8 mouse cellular contexts compared by ENCODE assay signal in genomic region chr10:80345122-80345521, GRCm38 (mm10). TPM values are rescaled to one million over a fixed set of nuclear protein-coding genes. Genes with fewer than 3 reads are reported as not detected.
DNase-seq lines count a peak whose midpoint lies in the region; ATAC-seq lines count a peak whose summit lies in the region.

No protein-coding gene starts in this region.

- no peak overlapping the region for H3K9ac ChIP-seq in forebrain, embryonic 11.5 days (ENCODE audit: low read length)
- peak overlapping the region; percentile 10; the same call in 1 of the 2 replicates for H3K9ac ChIP-seq in neural tube, embryonic 11.5 days (ENCODE audit: low read length)
- H3K9ac ChIP-seq in neural tube, embryonic 15.5 days (replicated peaks), result no peak overlapping the region
- H3K9ac ChIP-seq in limb, embryonic 11.5 days (ENCODE audit: low read length), result peak overlapping the region; percentile 7; the same call in 1 of the 2 replicates

- DNase-seq in forebrain, embryonic 10.5 days (ENCODE audit: extremely low spot score, low spot score), result no peak
- DNase-seq in forebrain, embryonic 11.5 days (ENCODE audit: low spot score), result no peak
- DNase-seq in neural tube, embryonic 11.5 days (ENCODE audit: low spot score), result no peak
- no peak for DNase-seq in limb, embryonic 11.5 days (ENCODE audit: low spot score)
- peak; percentile 49 for DNase-seq in naive thymus-derived CD4-positive, alpha-beta T cell, adult 2 months (ENCODE audit: low read depth)
- DNase-seq in layer of hippocampus, adult 9-11 months, result no peak
- no peak for DNase-seq in gastrocnemius, postnatal 36 days

- no peak for ATAC-seq in forebrain, embryonic 11.5 days (replicated peaks; ENCODE audit: low FRiP score)
- no peak for ATAC-seq in neural tube, embryonic 11.5 days (ENCODE audit: insufficient read depth, low FRiP score, low TSS enrichment)
- no peak for ATAC-seq in neural tube, embryonic 15.5 days (ENCODE audit: low FRiP score)
- ATAC-seq in limb, embryonic 11.5 days (ENCODE audit: insufficient number of reproducible peaks, low FRiP score, low TSS enrichment, low read depth), result no peak

- no peaks in the 10 kb centered on the region for H3K36me3 ChIP-seq in forebrain, embryonic 10.5 days (replicated peaks)
- H3K36me3 ChIP-seq in forebrain, embryonic 11.5 days (ENCODE audit: control insufficient read depth, insufficient read depth, low read length), result no peaks in the 10 kb centered on the region
- no peaks in the 10 kb centered on the region for H3K36me3 ChIP-seq in neural tube, embryonic 11.5 days (ENCODE audit: control insufficient read depth, insufficient read depth, low read length)
- no peaks in the 10 kb centered on the region for H3K36me3 ChIP-seq in neural tube, embryonic 15.5 days
- no peaks in the 10 kb centered on the region for H3K36me3 ChIP-seq in limb, embryonic 11.5 days (ENCODE audit: control insufficient read depth, insufficient read depth, low read length)

- under 1% methylated on average over 16 of the region's 16 CpGs for WGBS in forebrain, embryonic 10.5 days
- 4% methylated on average over 16 of the region's 16 CpGs for WGBS in forebrain, embryonic 11.5 days
- 2% methylated on average over 16 of the region's 16 CpGs for WGBS in neural tube, embryonic 11.5 days
- 1% methylated on average over 15 of the region's 16 CpGs for WGBS in neural tube, embryonic 15.5 days
- under 1% methylated on average over 16 of the region's 16 CpGs for WGBS in limb, embryonic 11.5 days

- peaks cover 77% of the 10 kb centered on the region for H3K4me1 ChIP-seq in forebrain, embryonic 10.5 days
- H3K4me1 ChIP-seq in forebrain, embryonic 11.5 days (replicated peaks; ENCODE audit: control insufficient read depth, insufficient read depth, low read length), result peaks cover 11% of the 10 kb centered on the region
- peaks cover 13% of the 10 kb centered on the region for H3K4me1 ChIP-seq in neural tube, embryonic 11.5 days (ENCODE audit: control insufficient read depth, insufficient read depth, low read length)
- H3K4me1 ChIP-seq in neural tube, embryonic 15.5 days, result peaks cover 36% of the 10 kb centered on the region
- H3K4me1 ChIP-seq in limb, embryonic 11.5 days (ENCODE audit: control insufficient read depth, insufficient read depth, low read length), result peaks cover 17% of the 10 kb centered on the region

- H3K27me3 ChIP-seq in forebrain, embryonic 10.5 days (ENCODE audit: poor library complexity, severe bottlenecking), result peaks cover 100% of the 10 kb centered on the region
- H3K27me3 ChIP-seq in forebrain, embryonic 11.5 days (ENCODE audit: control insufficient read depth, insufficient read depth, low read length), result peaks cover 96% of the 10 kb centered on the region
- H3K27me3 ChIP-seq in neural tube, embryonic 11.5 days (ENCODE audit: control insufficient read depth, insufficient read depth, low read length), result peaks cover 98% of the 10 kb centered on the region
- H3K27me3 ChIP-seq in neural tube, embryonic 15.5 days (replicated peaks), result peaks cover 97% of the 10 kb centered on the region
- peaks cover 98% of the 10 kb centered on the region for H3K27me3 ChIP-seq in limb, embryonic 11.5 days (ENCODE audit: control insufficient read depth, insufficient read depth, low read length)

- peak overlapping the region; percentile 9; the same call in 1 of the 2 replicates for H3K4me3 ChIP-seq in forebrain, embryonic 10.5 days
- H3K4me3 ChIP-seq in forebrain, embryonic 11.5 days (ENCODE audit: low read depth, low read length), result no peak overlapping the region; the same call in 1 of the 2 replicates
- no peak overlapping the region for H3K4me3 ChIP-seq in neural tube, embryonic 11.5 days (ENCODE audit: low read depth, low read length)
- no peak overlapping the region for H3K4me3 ChIP-seq in neural tube, embryonic 15.5 days (replicated peaks)
- H3K4me3 ChIP-seq in limb, embryonic 11.5 days (ENCODE audit: low read depth, low read length), result no peak overlapping the region

- 0 out of 2 replicates have a peak overlapping the region, but pooled peaks have one; percentile 45 for H3K27ac ChIP-seq in forebrain, embryonic 10.5 days
- no peak overlapping the region for H3K27ac ChIP-seq in forebrain, embryonic 11.5 days (ENCODE audit: low read depth, low read length)
- no peak overlapping the region for H3K27ac ChIP-seq in neural tube, embryonic 11.5 days (ENCODE audit: low read depth, low read length)
- no peak overlapping the region for H3K27ac ChIP-seq in neural tube, embryonic 15.5 days (replicated peaks)
- H3K27ac ChIP-seq in limb, embryonic 11.5 days (replicated peaks; ENCODE audit: low read depth, low read length), result no peak overlapping the region

- intact Hi-C loops in gastrocnemius, postnatal 36 days (cut with DNase I), result no loop called here

- no peak overlapping the region for H3K4me2 ChIP-seq in forebrain, embryonic 11.5 days (ENCODE audit: low read depth, low read length, severe bottlenecking)
- H3K4me2 ChIP-seq in neural tube, embryonic 11.5 days (ENCODE audit: low read depth), result no peak overlapping the region
- no peak overlapping the region for H3K4me2 ChIP-seq in neural tube, embryonic 15.5 days
- H3K4me2 ChIP-seq in limb, embryonic 11.5 days (ENCODE audit: low read depth, severe bottlenecking), result no peak overlapping the region

- no peaks in the 10 kb centered on the region for H3K9me3 ChIP-seq in forebrain, embryonic 10.5 days
- no peaks in the 10 kb centered on the region for H3K9me3 ChIP-seq in forebrain, embryonic 11.5 days (ENCODE audit: control insufficient read depth, low read length)
- H3K9me3 ChIP-seq in neural tube, embryonic 11.5 days (ENCODE audit: control insufficient read depth, low read length), result no peaks in the 10 kb centered on the region
- H3K9me3 ChIP-seq in neural tube, embryonic 15.5 days (replicated peaks), result no peaks in the 10 kb centered on the region
- no peaks in the 10 kb centered on the region for H3K9me3 ChIP-seq in limb, embryonic 11.5 days (ENCODE audit: control insufficient read depth, low read length)

RNA-seq across cellular contexts. Expression of gene Adamtsl5, which starts 3.1 kb away (rescaled TPM):
- polyA plus RNA-seq in forebrain, embryonic 10.5 days (2016; fragmentation: Nextera tagmentation; extraction: Ambion mirVana), result 0.27 and 0.54 TPM in 2 replicates
- polyA plus RNA-seq in forebrain, embryonic 11.5 days (2014; fragmentation: Nextera tagmentation; extraction: Ambion mirVana), result 0.51 and 0.76 TPM in 2 replicates
- 0.17 and 0.27 TPM in 2 replicates for polyA plus RNA-seq in neural tube, embryonic 11.5 days (2014; fragmentation: Nextera tagmentation; extraction: Ambion mirVana)
- polyA plus RNA-seq in neural tube, embryonic 15.5 days (2015; fragmentation: Nextera tagmentation; extraction: Ambion mirVana), result 1.6 and 3.6 TPM in 2 replicates
- polyA plus RNA-seq in limb, embryonic 11.5 days (2014; fragmentation: Nextera tagmentation; extraction: Ambion mirVana), result 0.28 and 0.41 TPM in 2 replicates
- 10 to 100 TPM; 27.4 to 38.1 TPM for total RNA-seq in gastrocnemius, postnatal 36 days (2021)

RNA-seq across cellular contexts. Expression of gene Plk5, which starts 11.1 kb away (rescaled TPM):
- polyA plus RNA-seq in forebrain, embryonic 10.5 days (2016; fragmentation: Nextera tagmentation; extraction: Ambion mirVana), result 0.43 and 0.71 TPM in 2 replicates
- 0.36 and 0.87 TPM in 2 replicates for polyA plus RNA-seq in forebrain, embryonic 11.5 days (2014; fragmentation: Nextera tagmentation; extraction: Ambion mirVana)
- 0.17 TPM in 1 of 2 replicates, not detected in the other for polyA plus RNA-seq in neural tube, embryonic 11.5 days (2014; fragmentation: Nextera tagmentation; extraction: Ambion mirVana)
- 3.9 and 6.1 TPM in 2 replicates for polyA plus RNA-seq in neural tube, embryonic 15.5 days (2015; fragmentation: Nextera tagmentation; extraction: Ambion mirVana)
- 0.49 and 0.61 TPM in 2 replicates for polyA plus RNA-seq in limb, embryonic 11.5 days (2014; fragmentation: Nextera tagmentation; extraction: Ambion mirVana)
- under 1 TPM; 0.15 to 0.20 TPM for total RNA-seq in gastrocnemius, postnatal 36 days (2021)

RNA-seq across cellular contexts. Expression of gene Reep6, which starts 15.4 kb away (rescaled TPM):
- polyA plus RNA-seq in forebrain, embryonic 10.5 days (2016; fragmentation: Nextera tagmentation; extraction: Ambion mirVana), result 7.7 and 9.1 TPM in 2 replicates
- 7.0 and 8.0 TPM in 2 replicates for polyA plus RNA-seq in forebrain, embryonic 11.5 days (2014; fragmentation: Nextera tagmentation; extraction: Ambion mirVana)
- polyA plus RNA-seq in neural tube, embryonic 11.5 days (2014; fragmentation: Nextera tagmentation; extraction: Ambion mirVana), result 4.2 and 5.5 TPM in 2 replicates
- 4.3 and 7.3 TPM in 2 replicates for polyA plus RNA-seq in neural tube, embryonic 15.5 days (2015; fragmentation: Nextera tagmentation; extraction: Ambion mirVana)
- 5.2 and 7.2 TPM in 2 replicates for polyA plus RNA-seq in limb, embryonic 11.5 days (2014; fragmentation: Nextera tagmentation; extraction: Ambion mirVana)
- 1 to 10 TPM; 1.3 to 1.5 TPM for total RNA-seq in gastrocnemius, postnatal 36 days (2021)

RNA-seq across cellular contexts. Expression of gene Pcsk4, which starts 15.8 kb away (rescaled TPM):
- polyA plus RNA-seq in forebrain, embryonic 10.5 days (2016; fragmentation: Nextera tagmentation; extraction: Ambion mirVana), result 5.7 and 6.7 TPM in 2 replicates
- 3.8 and 4.5 TPM in 2 replicates for polyA plus RNA-seq in forebrain, embryonic 11.5 days (2014; fragmentation: Nextera tagmentation; extraction: Ambion mirVana)
- 2.0 and 2.4 TPM in 2 replicates for polyA plus RNA-seq in neural tube, embryonic 11.5 days (2014; fragmentation: Nextera tagmentation; extraction: Ambion mirVana)
- 5.6 and 8.2 TPM in 2 replicates for polyA plus RNA-seq in neural tube, embryonic 15.5 days (2015; fragmentation: Nextera tagmentation; extraction: Ambion mirVana)
- polyA plus RNA-seq in limb, embryonic 11.5 days (2014; fragmentation: Nextera tagmentation; extraction: Ambion mirVana), result 4.4 and 5.3 TPM in 2 replicates
- total RNA-seq in gastrocnemius, postnatal 36 days (2021), result 1 to 10 TPM; 1.1 to 2.0 TPM

RNA-seq across cellular contexts. Expression of gene 2310011J03Rik, which starts 24.8 kb away (rescaled TPM):
- 56.4 and 60.2 TPM in 2 replicates for polyA plus RNA-seq in forebrain, embryonic 10.5 days (2016; fragmentation: Nextera tagmentation; extraction: Ambion mirVana)
- polyA plus RNA-seq in forebrain, embryonic 11.5 days (2014; fragmentation: Nextera tagmentation; extraction: Ambion mirVana), result 39.7 and 45.2 TPM in 2 replicates
- polyA plus RNA-seq in neural tube, embryonic 11.5 days (2014; fragmentation: Nextera tagmentation; extraction: Ambion mirVana), result 37.3 and 40.5 TPM in 2 replicates
- polyA plus RNA-seq in neural tube, embryonic 15.5 days (2015; fragmentation: Nextera tagmentation; extraction: Ambion mirVana), result 26.9 and 36.6 TPM in 2 replicates
- 38.1 and 45.0 TPM in 2 replicates for polyA plus RNA-seq in limb, embryonic 11.5 days (2014; fragmentation: Nextera tagmentation; extraction: Ambion mirVana)
- 1 to 10 TPM; 5.5 to 6.2 TPM for total RNA-seq in gastrocnemius, postnatal 36 days (2021)

Comparison
In these comparisons a context has a peak if more than half of its experiments do, and no peak if none do; other contexts are left out.
1. H3K9ac ChIP-seq: peak in neural tube, embryonic 11.5 days (single experiment) and limb, embryonic 11.5 days (single experiment); none in forebrain, embryonic 11.5 days (single experiment) and neural tube, embryonic 15.5 days (single experiment).